Mouse (Mus musculus) ES-E14 (cell line): ENCODE measurements at regions not wholly inside any gene's neighbourhood (a gene's known extent, or its start where the extent isn't known, plus 50 kb on each side); places are given as distances from the start of the nearest gene placed in this dataset.

Source experiments
- DNase-seq: peaks from one replicate; pipeline ENCODE4 v3.0.0-alpha.2; 2013; ENCODE audit warnings: low read depth, low spot score
- H3K27ac ChIP-seq: 2 replicates; pipeline ENCODE4 v1.5.1; 2012; ENCODE audit warnings: low read depth, mild to moderate bottlenecking, low read length, moderate library complexity, mixed read lengths; ENCODE audit not compliant: poor library complexity, insufficient read depth, severe bottlenecking
- H3K36me3 ChIP-seq: 2 replicates; pipeline ENCODE4 v1.6.1; 2012; ENCODE audit warnings: mild to moderate bottlenecking, low read length, moderate library complexity, mixed read lengths; ENCODE audit not compliant: control insufficient read depth, poor library complexity, insufficient read depth, severe bottlenecking
- H3K4me1 ChIP-seq, 2 experiments: fragments of 150-350 bp in 1 of 2; sonication (generic) in 1 of 2; 2 replicates each; pipeline ENCODE4 v1.6.1; 2012; ENCODE audit warnings: low read length in 2 of 2, mild to moderate bottlenecking in 1 of 2, mixed read lengths in 1 of 2; ENCODE audit not compliant: control insufficient read depth in 2 of 2, insufficient read depth in 2 of 2, poor library complexity in 1 of 2
- H3K4me3 ChIP-seq, 2 experiments: fragments of 150-350 bp in 1 of 2; sonication (generic) in 1 of 2; 2 replicates each; pipeline ENCODE4 v1.5.1; 2012; ENCODE audit warnings: low read length in 2 of 2, low read depth in 1 of 2, mild to moderate bottlenecking in 1 of 2, mixed read lengths in 1 of 2; ENCODE audit not compliant: insufficient read depth in 1 of 2, poor library complexity in 1 of 2, severe bottlenecking in 1 of 2
- H3K9ac ChIP-seq: 2 replicates; pipeline ENCODE4 v1.6.1; 2012; ENCODE audit warnings: low read depth, mild to moderate bottlenecking, low read length, mixed read lengths; ENCODE audit not compliant: poor library complexity, insufficient read depth, severe bottlenecking
- H3K9me3 ChIP-seq: fragments of 150-350 bp; sonication (generic); 2 replicates; pipeline ENCODE4 v1.6.1; 2012; ENCODE audit warnings: low read depth, mild to moderate bottlenecking, low read length; ENCODE audit not compliant: control insufficient read depth, insufficient read depth
- CHD2 ChIP-seq: IDR thresholded peaks from 2 replicates; pipeline ENCODE4 v1.6.1; 2014; ENCODE audit warnings: mild to moderate bottlenecking, low read depth, low read length, inconsistent platforms
- HCFC1 ChIP-seq: IDR thresholded peaks from 2 replicates; pipeline ENCODE4 v1.6.1; 2012; ENCODE audit warnings: low read length, inconsistent platforms, borderline replicate concordance; ENCODE audit not compliant: insufficient read depth
- MAFK ChIP-seq: IDR thresholded peaks from 2 replicates; pipeline ENCODE4 v1.6.1; 2014; ENCODE audit warnings: mild to moderate bottlenecking, low read depth, low read length, inconsistent platforms; ENCODE audit not compliant: insufficient read depth
- ZC3H11A ChIP-seq: IDR thresholded peaks from 2 replicates; pipeline ENCODE4 v1.6.1; 2012; ENCODE audit warnings: low read depth, mild to moderate bottlenecking, inconsistent platforms, low read length, borderline replicate concordance
- ZNF384 ChIP-seq: IDR thresholded peaks from 2 replicates; pipeline ENCODE4 v1.6.1; 2012; ENCODE audit warnings: low read depth, low read length, inconsistent platforms
- in situ Hi-C, 2 experiments: fragments of 600-800 bp; cut with MboI; formaldehyde crosslinking; loops; one replicate each; pipeline ENCODE4 v1.15.1; 2025; ENCODE audit warnings: low sequenced_read_pairs in 2 of 2, inconsistent platforms in 1 of 2; ENCODE audit not compliant: unreplicated experiment in 2 of 2

DNA sequence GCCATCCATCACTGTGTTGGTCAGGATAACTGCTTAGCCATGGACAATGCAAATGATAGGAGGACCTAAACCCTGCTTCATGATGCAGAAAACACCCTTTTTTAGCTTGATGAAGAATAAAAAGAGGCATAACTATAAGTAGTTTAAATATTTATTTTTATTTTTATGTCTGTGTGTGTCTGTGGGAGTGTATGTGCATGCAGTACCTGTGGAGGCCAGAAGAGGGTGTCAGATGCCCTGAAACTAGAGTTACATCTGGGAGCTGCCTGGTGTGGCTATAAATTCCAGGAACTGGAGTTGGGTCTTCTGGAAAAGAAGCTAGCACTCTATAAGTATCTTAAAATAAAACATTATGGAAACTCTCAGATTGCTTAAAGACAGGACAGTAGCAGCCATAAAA is 224.2 kb upstream of the Fam19a5 start:
- no peak for DNase-seq
- Histone ChIP-seq H3K9ac (no peak overlapping the region), H3K9me3 (no peaks in the 10 kb centered on the region), H3K4me3 (no peak overlapping the region), H3K36me3 (no peaks in the 10 kb centered on the region), H3K4me1 (no peaks in the 10 kb centered on the region), H3K27ac (no peak overlapping the region)
- TF ChIP-seq ZNF384 (no peak), MAFK (no peak), ZC3H11A (no peak), HCFC1 (no peak), CHD2 (no peak)
- in situ Hi-C loops = no loop called here

DNA sequence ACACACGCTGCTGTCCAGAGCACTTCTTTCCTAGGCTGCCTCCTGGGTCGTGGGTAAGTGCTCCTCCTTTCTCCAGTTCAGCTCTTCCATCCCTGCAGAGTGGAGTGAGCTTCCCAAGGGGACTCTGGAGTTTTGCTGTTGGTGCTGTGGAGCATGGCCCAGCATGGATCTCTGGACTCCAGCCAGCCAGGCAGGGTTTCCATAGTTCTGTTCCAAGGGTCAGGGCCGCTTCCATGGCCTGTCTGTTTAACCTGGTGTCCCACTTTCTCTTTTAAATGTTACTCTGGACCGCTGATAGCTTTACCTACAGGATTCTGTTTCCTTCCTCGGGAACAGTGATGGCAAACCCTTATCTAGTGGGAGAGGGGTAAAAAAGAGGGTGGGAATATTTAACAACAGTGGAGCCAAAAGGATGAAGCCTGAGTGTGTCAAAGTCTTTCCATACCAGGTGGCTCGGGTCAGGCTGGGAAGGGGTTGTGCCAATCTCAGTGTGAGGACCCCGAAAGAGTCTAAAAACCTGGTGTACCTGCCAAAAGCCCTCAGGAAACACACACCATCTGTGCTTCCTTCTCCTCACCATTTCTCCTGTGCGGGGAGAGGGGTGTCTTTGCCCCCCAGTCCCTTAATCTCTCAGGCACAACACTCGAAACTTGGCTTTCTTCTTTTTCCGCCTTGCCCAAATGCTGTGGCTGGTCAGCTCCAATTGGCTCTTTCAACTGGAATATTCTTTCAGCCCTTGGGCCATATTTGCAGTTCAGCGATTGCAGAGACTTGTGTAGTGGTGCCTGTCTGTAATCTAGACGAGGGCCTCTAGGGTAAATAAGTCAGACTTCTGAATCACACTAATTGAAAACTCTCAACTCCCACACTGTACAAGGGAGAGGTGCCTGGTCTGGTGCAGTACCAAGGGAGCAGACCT is 222.8 kb upstream of the Fam19a5 start:
- DNase-seq = no peak
- TF ChIP-seq HCFC1 = no peak
- TF ChIP-seq MAFK = no peak
- TF ChIP-seq ZC3H11A = no peak
- no peak for TF ChIP-seq CHD2
- TF ChIP-seq ZNF384 = no peak
- Histone ChIP-seq H3K9ac (no peak overlapping the region), H3K27ac (no peak overlapping the region), H3K4me1 (no peaks in the 10 kb centered on the region), H3K36me3 (no peaks in the 10 kb centered on the region), H3K9me3 (no peaks in the 10 kb centered on the region), H3K4me3 (no peak overlapping the region)
- in situ Hi-C loops = no loop called here

DNA sequence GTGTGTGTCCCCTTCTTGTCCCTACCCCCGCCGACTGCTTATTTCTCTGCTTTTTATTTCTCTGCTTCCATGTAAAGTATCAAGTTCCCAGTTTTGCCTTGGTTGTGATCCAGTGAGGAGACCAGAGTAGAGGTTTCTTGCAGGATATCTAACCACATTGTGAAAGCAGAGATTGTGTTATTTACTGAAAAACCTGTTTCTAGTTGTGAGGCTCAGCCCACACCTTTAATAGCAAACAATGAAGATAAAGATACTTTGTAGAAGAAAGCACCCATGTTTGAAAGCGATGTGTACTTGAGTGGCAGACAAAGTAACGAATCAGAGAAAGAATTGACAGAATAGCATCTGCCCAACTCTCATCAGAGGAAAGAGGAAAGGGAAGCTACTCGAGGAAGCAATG is 218.7 kb upstream of the Fam19a5 start:
- Histone ChIP-seq H3K4me3 (no peak overlapping the region), H3K36me3 (no peaks in the 10 kb centered on the region), H3K4me1 (no peaks in the 10 kb centered on the region), H3K9me3 (no peaks in the 10 kb centered on the region), H3K9ac (no peak overlapping the region), H3K27ac (no peak overlapping the region)
- TF ChIP-seq ZNF384 (no peak), HCFC1 (no peak), CHD2 (no peak), ZC3H11A (no peak), MAFK (no peak)
- in situ Hi-C loops = no loop called here
- no peak for DNase-seq

- Histone ChIP-seq H3K4me3 (no peak overlapping the region), H3K9me3 (no peaks in the 10 kb centered on the region), H3K9ac (no peak overlapping the region), H3K4me1 (no peaks in the 10 kb centered on the region), H3K36me3 (no peaks in the 10 kb centered on the region), H3K27ac (no peak overlapping the region)
- in situ Hi-C loops = no loop called here
- no peak for DNase-seq
- TF ChIP-seq ZNF384 (no peak), HCFC1 (no peak), ZC3H11A (no peak), MAFK (no peak), CHD2 (no peak)
These were observed 217.8 kb upstream of the Fam19a5 start for GRCm38 (mm10) chr15:87326281-87326680.
